Mouse (Mus musculus) thymus, adult 18-20 months (tissue): ENCODE measurements at regions not wholly inside any gene's neighbourhood (a gene's known extent, or its start where the extent isn't known, plus 50 kb on each side); places are given as distances from the start of the nearest gene placed in this dataset.

ENCODE experiments used
- DNase-seq, 2 experiments: peaks; one replicate each; pipeline ENCODE4 v3.0.0; 2022; ENCODE audit warnings: mixed read lengths in 2 of 2

GRCm38 (mm10) chr1:64288812-64289447, 166.8 kb upstream of the Klf7 start:
- no peak for DNase-seq

DNA sequence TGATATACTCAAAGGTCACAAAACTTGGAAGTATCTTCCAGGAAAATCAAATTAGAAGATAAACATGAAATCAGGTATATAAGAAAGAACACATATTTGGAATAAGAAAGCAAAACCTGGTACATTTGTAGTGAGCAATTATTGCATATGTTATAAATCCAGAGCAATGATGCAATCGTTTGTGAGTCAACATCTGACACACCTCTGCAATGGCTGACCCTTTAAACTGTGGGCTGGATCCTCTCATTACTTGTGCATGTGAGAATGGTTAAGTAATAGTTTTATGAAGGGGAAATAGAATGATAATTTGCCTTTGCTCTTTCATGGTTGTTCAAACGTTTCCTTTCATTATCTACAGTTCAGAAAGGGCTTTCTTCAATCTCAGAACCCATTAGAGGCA, 165.0 kb upstream of the Klf7 start:
- no peak for DNase-seq

GRCm38 (mm10) chr1:64284656-64285055, 162.6 kb upstream of the Klf7 start:
- DNase-seq: no peak

- DNase-seq: no peak
Observed at GRCm38 (mm10) chr1:64275865-64276264, 153.8 kb upstream of the Klf7 start.

DNA sequence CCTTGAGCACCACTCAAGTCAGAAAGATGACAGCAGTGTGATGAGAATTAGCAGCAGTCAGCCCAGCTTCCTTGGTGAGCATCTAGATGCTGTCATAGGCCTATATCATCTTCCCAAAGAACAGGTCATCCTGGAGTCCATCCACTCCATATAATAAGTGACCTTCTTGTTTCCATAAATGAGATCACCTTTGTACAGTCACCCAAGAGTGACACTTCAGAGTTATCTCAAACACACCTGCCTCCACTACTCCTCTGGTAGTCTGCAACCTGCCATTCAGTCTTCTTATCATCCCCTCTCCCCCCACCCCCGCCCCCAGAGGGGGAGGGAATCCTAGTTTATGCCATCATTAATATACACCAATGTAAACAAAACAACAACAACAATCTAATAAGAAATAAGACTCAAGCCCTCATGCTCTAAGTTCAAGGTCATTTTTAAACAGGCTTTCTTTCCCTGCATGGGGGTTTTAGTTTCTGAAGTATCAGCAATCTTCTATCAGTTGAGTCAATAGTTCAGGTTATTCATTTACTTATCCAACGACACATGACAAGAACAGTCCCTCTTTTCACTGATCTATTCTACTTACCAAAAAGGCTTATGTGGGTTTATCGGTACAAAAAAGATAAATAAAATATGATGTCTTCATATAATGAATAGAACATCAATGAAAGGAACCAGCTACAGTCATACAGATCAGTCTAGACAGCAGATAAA, 153.2 kb upstream of the Klf7 start:
- no peak for DNase-seq

- DNase-seq: no peak
Observed at GRCm38 (mm10) chr1:64257237-64257636, 135.2 kb upstream of the Klf7 start.

GRCm38 (mm10) chr1:64255554-64256295, 133.6 kb upstream of the Klf7 start:
- DNase-seq: no peak

- no peak for DNase-seq
Observed at GRCm38 (mm10) chr1:64254673-64255072, 132.6 kb upstream of the Klf7 start.

DNA sequence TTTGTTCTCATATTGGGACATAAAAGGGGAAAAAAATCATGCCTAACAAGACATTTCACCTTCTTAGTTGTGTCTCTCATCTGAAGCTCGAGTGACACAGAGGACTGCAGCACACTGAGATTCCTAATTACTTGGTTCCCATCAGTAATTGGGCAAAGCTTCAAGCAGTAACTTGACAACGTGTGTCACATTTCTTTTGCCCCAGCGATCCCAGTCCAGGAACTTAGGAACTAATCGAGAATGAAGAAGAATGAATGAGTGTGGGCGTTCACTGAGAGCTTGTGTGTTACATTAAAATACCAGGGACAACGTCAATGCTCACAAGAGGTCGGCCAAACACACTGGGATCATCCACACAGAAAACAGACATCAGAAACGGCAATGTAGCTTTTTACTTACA, 131.9 kb upstream of the Klf7 start:
- no peak for DNase-seq

DNA sequence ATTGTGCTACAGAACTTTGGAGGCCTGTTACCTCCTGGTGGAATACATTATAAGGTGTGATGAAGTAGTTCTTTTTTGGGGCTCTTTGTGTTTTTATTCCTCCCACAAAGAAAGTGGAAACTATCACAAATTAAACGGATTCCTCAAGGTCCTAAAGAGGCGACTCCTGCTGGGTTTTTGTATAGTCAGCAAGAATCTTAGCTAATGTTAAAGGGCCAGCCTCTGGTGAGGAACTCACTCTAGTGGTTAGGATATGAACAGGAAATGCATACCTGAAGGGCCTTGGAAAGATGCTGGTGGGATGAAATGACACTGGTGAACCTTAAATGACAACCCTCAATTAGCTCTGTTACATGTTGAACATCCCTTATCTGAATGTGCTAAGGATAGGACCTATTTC, 120.3 kb upstream of the Klf7 start:
- no peak for DNase-seq

DNA sequence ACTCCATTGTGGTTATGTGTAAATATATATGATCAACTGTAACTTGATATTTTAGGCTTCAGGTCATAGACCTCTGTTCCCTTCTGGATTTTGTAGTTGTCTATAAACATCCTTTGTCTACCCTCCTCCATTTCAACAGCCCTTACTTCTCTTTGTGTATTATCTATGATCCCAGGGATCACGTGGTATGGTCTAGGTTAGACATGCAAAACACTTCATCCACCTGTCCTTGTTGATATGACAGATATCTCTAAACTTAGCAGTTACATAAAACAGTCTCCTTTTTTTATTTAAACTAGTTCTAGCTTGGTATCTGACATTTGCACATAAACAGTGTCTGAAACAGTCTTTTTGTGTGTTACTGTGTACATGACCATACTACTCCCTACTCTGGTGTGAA, 107.6 kb upstream of the Klf7 start:
- DNase-seq: no peak

DNA sequence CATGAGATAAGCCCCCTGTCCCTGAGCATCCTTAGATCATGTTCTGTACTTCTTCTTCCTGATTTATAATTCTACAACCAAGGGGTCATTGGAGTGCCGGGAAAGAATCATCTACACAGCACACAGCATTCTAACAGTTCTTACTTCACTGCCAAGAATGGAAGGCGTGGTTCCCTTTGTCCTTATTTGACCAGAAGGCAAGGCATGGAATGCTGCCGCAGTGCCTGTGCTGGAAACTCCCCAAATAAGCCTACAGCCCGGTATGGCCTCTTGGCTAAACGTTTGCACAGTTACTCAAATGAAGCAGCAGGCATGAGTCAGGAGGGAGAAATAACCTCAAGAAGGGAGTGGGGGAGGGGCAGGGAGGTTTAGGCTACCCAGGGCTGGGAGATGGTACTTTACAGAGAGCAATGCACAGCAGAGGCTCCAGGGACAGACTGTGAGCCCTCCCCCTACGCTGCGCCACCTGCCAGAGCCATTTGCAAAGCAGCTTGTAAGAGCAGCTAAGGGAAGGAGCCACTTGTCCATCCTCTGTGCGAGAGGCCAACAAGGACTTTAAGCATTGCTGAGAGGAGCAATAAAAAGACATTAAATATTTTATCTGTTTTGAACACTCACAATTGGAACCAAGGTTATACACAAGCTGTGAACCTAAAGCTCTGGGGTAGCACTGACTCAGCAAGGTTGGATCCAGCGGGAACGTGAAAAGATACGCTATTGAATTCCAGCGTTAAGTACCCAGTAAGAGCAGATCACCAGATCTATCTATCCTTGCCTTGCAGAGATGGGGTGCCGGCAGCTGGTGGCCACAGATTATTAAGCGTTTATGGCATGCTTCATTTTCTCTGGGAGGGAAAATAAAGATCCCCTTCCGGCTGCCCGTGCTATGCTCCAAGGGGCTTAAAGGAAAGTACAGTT, 104.2 kb upstream of the Klf7 start:
- DNase-seq: no peak

DNA sequence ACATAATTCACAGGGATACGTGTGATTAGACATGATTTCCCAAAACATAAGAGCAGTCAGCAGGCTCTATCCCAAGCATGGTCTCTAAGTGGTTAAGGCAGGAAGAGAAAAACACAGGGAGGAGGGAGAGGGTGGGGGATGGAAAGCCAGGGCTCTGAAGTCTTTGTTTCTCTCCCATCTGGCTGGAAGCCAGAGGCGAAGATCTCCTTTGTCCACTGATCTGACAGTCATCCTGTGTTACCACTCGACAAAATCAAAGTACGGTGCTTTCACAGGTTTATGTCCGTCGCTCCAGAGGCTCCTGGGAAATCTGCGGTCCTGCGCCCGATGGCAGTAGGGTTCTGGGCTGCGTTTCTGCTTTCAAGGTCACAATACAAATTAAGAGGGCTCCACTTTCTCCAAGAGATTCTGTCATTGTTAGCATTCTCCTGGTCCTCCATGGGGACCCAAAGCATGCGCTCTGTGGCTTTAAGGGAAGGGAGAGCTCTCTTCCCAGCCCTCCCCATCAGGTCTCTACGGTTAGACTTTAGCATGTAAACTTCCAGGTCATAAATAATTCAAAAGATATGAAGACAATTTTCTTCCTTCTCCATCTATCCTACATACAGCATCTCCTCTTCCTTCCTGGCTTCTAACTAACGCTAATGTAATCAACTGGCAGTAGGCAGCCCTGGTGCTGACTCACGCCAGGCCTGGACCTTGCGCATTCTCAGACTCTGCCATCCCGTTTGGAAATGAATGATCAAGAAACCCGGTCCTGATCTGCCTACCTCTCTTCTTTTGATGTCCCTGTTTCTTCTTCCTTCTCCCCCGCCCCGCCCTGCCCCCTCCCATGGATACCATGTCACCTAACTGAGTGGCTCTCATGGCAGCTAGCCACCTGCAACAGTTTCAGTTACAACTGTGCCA, 102.0 kb upstream of the Klf7 start:
- DNase-seq: no peak

- DNase-seq: no peak
Observed at GRCm38 (mm10) chr1:64222475-64222874, 100.4 kb upstream of the Klf7 start.

DNA sequence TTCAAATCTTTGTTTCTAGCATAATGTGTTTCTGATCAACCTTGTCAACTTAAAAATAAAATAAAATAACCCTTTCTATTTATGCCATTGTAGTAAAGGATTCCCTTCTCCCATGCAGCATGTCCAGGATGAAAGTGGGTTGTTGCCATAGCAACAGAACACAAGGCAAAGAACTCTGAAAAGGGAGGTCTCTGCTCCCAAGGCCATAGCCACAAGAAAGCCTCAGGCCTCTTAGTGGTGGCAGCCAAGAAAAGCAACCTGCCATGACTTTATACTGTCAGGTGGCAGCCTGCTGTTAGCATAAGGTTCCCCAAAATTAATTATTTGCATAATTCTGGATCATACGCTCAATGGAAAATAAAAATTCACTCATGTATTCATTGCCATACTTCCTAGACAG, 98.4 kb upstream of the Klf7 start:
- no peak for DNase-seq

GRCm38 (mm10) chr1:64220040-64220439, 98.0 kb upstream of the Klf7 start:
- DNase-seq: no peak

DNA sequence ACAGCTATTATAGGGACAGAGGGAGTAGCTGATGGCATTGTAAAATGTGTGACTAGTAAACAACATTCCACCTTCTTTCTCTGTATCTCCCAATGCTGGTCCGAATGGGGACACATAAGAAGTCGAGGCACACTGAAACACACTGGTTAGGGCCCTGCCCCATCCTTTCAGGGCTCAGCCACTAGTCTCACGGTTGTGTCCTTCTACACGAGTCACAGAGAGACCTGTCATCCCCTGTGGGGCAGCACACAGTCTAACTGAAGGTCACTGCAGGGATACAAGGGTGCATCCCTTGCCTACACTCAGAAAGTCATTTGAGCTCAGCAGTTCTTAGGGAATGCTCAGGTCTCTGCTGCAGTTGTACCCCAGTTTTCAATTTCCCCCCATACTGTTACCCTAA, 93.6 kb upstream of the Klf7 start:
- no peak for DNase-seq

GRCm38 (mm10) chr1:64209131-64209530, 87.0 kb upstream of the Klf7 start:
- DNase-seq: no peak

DNA sequence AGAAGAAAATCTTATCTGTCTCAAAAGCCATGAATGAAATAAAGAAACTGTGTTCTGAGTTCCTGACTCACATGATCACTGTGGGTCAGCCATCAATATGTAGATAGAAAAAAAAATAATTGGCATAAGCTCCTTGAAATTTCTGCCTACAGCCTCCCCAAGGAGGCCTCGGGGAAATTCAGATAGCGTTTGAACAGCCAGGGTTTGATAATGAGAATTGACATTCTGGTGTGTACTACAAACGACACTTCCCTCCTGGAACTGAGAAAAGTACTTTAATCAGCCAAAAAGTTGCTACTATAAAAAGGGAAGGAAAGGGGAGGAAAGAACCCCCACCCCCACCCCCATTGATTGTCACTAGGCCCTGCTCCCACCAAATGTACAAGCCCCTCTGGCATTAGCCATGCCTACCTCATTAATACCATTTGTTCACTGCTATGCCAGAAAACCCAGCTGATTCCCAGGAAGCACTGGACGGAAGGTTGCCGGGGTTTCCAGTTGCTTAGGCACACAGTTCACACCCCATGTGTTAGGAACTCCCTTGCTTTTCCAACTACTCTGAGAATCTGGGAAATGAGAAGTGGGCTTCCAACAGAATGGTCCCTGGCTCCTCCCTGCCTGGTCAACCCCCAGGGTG, 78.4 kb upstream of the Klf7 start:
- DNase-seq: no peak

DNA sequence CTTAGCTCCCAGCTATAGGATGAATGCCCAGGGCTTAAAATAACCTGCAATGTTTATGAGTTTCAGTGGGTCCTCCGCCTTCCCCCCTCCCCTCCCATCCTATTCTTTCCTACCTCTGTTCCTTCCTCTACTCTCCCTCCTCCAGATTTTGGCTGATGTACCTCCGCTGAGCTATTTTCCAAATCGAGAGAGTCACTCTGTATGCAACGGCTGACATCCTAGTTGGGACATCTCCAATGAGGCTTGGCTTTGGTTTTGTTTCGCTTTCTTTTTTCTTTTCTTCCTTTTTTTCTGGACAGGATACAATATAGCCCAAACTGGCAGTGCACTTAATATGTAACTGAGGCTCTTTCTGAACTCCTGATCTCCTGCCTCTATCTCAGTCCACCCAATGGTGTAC, 76.7 kb upstream of the Klf7 start:
- DNase-seq: no peak

- DNase-seq: no peak
Observed at GRCm38 (mm10) chr1:64198322-64198721, 76.2 kb upstream of the Klf7 start.
